Mouse (Mus musculus): ENCODE data around the gene Gm36864. TPM values are rescaled to one million over a fixed set of nuclear protein-coding genes. Genes with fewer than 3 reads are reported as not detected.

Gm36864 gene
- not detected for total RNA-seq (2023)

GRCm38 (mm10) chr7:44235909-44236308 lies at the start of gene Gm36864:
Gene Gm36864 (plus strand): TSS chr7:44236177.

DNA sequence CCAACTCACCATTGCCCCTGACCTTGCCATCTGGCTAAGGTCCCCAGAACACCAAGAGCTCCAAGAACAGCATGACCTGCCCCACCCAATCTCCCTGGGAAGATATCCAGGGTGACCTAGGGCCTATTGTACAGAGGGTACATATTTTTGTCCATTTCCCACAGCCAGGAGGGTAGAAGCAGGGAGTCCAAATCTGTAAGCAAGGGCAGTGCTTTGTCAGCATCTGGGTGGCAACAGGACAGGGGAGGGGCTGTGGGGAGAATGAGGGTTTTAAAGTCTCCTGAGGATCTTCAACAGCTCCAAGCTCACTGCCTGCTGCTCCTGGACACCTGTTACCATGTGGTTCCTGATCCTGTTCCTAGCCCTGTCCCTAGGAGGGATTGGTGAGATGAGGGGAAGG lies 48.0 kb upstream of the Gm36864 start, which contains the start of gene Klk1b24:
Klk1b24 (plus strand) TSS at position 301 of the 400 bp plus-strand sequence.

DNA sequence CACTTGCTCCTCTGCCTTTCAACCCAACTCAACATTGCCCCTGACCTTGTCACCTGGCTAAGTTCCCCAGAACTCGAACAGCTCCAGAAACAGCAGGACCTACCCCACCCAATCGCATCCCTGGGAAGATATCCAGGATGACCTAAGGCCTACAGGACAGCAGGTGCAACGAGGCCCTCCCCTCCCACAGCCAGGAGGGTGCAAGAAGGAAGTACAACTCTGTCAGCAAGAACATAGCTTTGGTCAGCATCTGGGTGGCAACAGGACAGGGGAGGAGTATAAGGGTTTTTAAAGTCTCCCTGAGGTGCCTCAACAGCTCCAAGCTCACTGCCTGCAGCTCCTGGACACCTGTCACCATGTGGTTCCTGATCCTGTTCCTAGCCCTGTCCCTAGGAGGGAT lies 38.1 kb upstream of the Gm36864 start, which contains the start of gene Klk1b3:
Klk1b3 (plus strand) TSS at position 301 of the 400 bp plus-strand sequence.

DNA sequence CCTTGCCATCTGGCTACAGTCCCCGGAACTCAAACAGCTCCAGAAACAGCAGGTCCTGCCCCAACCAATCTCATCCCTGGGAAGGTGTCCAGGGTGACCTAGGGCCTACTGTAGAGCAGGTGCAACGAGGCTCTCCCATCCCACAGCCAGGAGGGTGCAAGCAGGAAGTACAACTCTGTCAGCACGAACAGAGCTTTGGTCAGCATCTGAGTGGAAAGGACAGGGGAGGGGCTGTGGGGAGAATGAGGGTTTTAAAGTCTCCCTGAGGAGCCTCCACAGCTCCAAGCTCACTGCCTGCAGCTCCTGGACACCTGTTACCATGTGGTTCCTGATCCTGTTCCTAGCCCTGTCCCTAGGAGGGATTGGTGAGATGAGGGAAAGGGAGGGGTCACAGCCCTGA lies 28.8 kb upstream of the Gm36864 start, which contains the start of gene Klk1b4:
Klk1b4 (plus strand) TSS at position 301 of the 400 bp plus-strand sequence.

GRCm38 (mm10) chr7:44215645-44216044 lies 20.3 kb upstream of the Gm36864 start, which contains the start of gene Klk1b5:
Gene Klk1b5 (plus strand): TSS chr7:44215945.

DNA sequence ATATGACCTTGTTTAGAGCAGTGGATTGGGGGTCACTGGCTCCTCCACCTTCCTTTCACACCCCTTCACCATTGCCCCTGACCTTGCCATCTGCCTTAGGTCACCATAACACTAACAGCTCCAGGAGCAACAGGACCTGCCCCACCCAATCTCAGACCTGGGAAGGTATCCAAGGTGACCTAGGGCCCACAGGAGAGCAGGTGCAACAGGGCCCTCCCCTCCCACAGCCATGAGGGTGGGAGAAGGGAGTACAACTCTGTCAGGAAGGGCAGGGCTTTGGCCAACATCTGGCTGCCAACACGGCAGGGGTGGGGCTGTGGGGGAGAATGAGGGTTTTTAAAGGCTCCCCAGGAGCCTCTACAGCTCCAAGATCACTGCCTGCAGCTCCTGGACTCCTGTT lies 10.9 kb upstream of the Gm36864 start, which contains the start of gene Klk1:
Klk1 (plus strand) TSS at position 285 of the 400 bp plus-strand sequence.

DNA sequence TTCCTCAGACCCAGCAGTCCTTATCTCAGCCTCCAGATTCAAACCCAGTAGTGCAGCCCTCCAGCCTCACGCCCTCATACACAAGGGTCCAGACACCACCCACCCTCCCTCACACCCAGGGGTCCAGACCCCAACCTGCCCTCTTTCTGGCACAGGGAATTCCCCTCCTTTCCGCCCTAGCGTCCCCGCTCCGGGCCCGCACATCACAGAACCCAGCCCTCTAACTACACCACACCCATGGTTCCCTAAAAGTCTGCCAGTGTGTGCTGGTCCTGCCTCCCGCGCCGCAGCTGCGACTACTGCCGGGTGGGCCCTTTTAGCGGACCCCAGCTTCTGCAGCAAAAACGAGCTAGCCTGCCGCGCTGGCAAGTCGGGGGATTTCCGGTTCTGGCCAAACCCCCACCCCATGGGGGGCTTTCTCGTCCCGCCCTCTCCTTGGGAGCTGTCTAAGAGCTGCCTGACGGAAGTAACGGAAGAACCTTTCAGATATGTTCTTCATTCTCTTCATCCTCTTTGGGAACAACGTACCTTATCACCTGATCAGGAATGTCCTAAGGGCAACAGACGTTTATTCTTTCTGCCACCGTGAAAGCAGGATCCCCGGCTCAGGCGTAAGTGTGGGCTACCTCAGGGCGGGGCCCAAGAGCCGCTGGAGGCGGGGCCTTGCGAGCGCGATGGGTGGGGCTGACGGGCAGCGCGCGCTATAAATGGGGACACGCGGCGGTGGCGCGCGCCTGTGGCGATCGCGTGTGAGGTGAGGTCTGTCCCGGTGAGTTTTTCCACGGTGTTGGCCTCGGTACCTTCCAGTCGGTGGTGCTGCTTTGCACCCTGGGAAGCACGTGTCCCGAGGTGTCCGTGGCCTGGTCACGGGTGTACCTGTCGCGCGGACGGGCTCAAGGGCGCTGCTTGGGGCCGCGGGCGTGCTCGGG lies 10.3 kb downstream of the Gm36864 start, which contains the start of the genes 1700028J19Rik and 2410002F23Rik:
1700028J19Rik (minus strand) TSS at position 641 of the 929 bp plus-strand sequence.
2410002F23Rik (plus strand) TSS at position 668 of the 929 bp plus-strand sequence.

DNA sequence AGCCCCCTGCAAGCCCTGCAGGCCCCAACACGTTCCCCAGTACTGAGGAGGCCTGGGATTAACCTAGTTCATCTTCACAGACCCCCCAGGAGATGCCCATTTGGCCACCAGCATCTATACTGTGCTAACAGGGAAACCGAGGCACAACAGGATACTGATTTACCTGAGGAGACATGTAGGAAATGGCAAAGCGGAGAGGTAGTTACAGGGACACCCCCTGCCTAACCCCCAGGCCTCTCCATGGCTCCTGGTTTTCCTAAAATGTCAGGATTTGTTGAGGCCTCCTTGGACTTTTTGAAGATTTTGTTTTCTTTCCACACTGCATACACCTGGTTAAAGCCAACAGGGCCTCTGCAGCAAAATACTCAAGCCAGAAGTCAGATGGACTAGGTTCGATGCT lies 21.3 kb downstream of the Gm36864 start, which contains the start of gene Acp4:
Acp4 (minus strand) TSS at position 101 of the 400 bp plus-strand sequence.

DNA sequence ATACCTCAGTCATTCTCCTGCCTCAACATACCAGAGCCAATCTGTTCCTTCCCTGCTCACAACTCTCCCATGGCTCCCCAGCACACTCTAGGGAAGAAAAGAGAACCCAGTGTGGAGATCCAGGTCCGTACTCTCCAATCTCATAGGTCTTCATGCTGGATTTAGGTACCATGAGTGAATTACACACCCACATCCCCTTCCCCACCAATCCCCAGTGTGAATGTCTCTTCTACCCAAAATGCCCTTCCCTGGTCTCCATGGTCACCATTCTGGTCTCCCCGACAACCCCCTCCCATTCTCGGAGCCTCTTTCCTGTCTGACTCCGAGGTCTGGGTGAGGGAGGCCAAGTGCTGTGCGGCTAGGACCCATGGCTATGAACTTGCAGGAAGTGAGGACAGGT lies 25.2 kb downstream of the Gm36864 start, which contains the start of gene Gm15517:
Gm15517 (plus strand) TSS at position 301 of the 400 bp plus-strand sequence.

Other genes starting within 250 kb of the Gm36864 start
- gene Klk1b11, start 240.3 kb upstream of the Gm36864 start, total RNA-seq (2023), result not detected
- gene Klk1b26, start 224.0 kb upstream of the Gm36864 start, total RNA-seq (2023), result not detected
- not detected for gene Klk1b27, start 183.9 kb upstream of the Gm36864 start, total RNA-seq (2023)
- not detected for gene Klk1b21, start 133.8 kb upstream of the Gm36864 start, total RNA-seq (2023)
- not detected for gene Klk1b22, start 123.5 kb upstream of the Gm36864 start, total RNA-seq (2023)
- not detected for gene Klk1b16, start 99.4 kb upstream of the Gm36864 start, total RNA-seq (2023)
- not detected for gene Klk1b24, start 47.9 kb upstream of the Gm36864 start, total RNA-seq (2023)
- gene Klk1b3, start 38.0 kb upstream of the Gm36864 start, total RNA-seq (2023), result not detected
- not detected for gene Klk1b4, start 28.7 kb upstream of the Gm36864 start, total RNA-seq (2023)
- not detected for gene Klk1b5, start 20.2 kb upstream of the Gm36864 start, total RNA-seq (2023)
- under 1 TPM in 1 of 2 experiments, not detected in 1; 0.52 TPM for gene Klk1, start 10.8 kb upstream of the Gm36864 start, total RNA-seq (2023)
- gene 1700028J19Rik, start 10.5 kb downstream of the Gm36864 start, total RNA-seq (2023), result 1 to 10 TPM; 1.6 to 1.9 TPM
- 10 to 100 TPM; 56.9 to 61.6 TPM for gene 2410002F23Rik, start 10.5 kb downstream of the Gm36864 start, total RNA-seq (2023)
- not detected for gene Acp4, start 21.2 kb downstream of the Gm36864 start, total RNA-seq (2023)
- 1 to 10 TPM in 1 of 2 experiments, not detected in 1; 4.4 TPM for gene Gm15517, start 25.3 kb downstream of the Gm36864 start, total RNA-seq (2023)
- under 1 TPM; 0.31 to 0.33 TPM for gene Clec11a, start 70.7 kb downstream of the Gm36864 start, total RNA-seq (2023)
- gene Shank1, start 74.1 kb downstream of the Gm36864 start, total RNA-seq (2023), result 1 to 10 TPM; 1.1 to 1.2 TPM
- 1 to 10 TPM in 1 of 2 experiments, under 1 TPM in 1; 0.89 to 1.4 TPM for gene Syt3, start 147.9 kb downstream of the Gm36864 start, total RNA-seq (2023)
- 1 to 10 TPM; 1.0 to 1.2 TPM for gene 1700008O03Rik, start 149.6 kb downstream of the Gm36864 start, total RNA-seq (2023)
- not detected for gene Lrrc4b, start 192.8 kb downstream of the Gm36864 start, total RNA-seq (2023)
- gene Aspdh, start 229.2 kb downstream of the Gm36864 start, total RNA-seq (2023), result not detected
- 10 to 100 TPM; 44.5 to 50.4 TPM for gene Josd2, start 231.8 kb downstream of the Gm36864 start, total RNA-seq (2023)

All from monocyte, adult 59 days (primary cell).